Mouse (Mus musculus) CH12.LX (cell line): ENCODE data around the gene Snai1. TPM values are rescaled to one million over a fixed set of nuclear protein-coding genes. Genes with fewer than 3 reads are reported as not detected.

Experiments used
- DNase-seq: peaks from one replicate; pipeline ENCODE4 v3.0.0-alpha.2; 2013; ENCODE audit errors: extremely low read depth
- H3K27ac ChIP-seq: 2 replicates; pipeline ENCODE4 v1.5.1; 2012; ENCODE audit warnings: low read depth, mild to moderate bottlenecking, control low read depth, moderate library complexity; ENCODE audit not compliant: insufficient read depth
- H3K27me3 ChIP-seq: replicated peaks from 2 replicates; pipeline ENCODE3; 2012; ENCODE audit warnings: inconsistent platforms
- H3K36me3 ChIP-seq, 2 experiments: replicated peaks in 1 of 2; 2 replicates each; pipeline versions ENCODE3 to v1.6.1; 2012; ENCODE audit warnings: inconsistent platforms in 1 of 2, low read length in 1 of 2, mild to moderate bottlenecking in 1 of 2, mixed read lengths in 1 of 2, moderate library complexity in 1 of 2; ENCODE audit not compliant: control insufficient read depth in 1 of 2, insufficient read depth in 1 of 2
- H3K4me1 ChIP-seq, 2 experiments: 2 replicates each; pipeline ENCODE4 v1.6.1; 2012; ENCODE audit warnings: inconsistent platforms in 1 of 2, moderate library complexity in 1 of 2; ENCODE audit not compliant: insufficient read depth in 2 of 2, control insufficient read depth in 1 of 2
- H3K4me2 ChIP-seq: 2 replicates; pipeline ENCODE4 v1.6.1; 2012; ENCODE audit warnings: low read depth, mild to moderate bottlenecking, control low read depth; ENCODE audit not compliant: poor library complexity, insufficient read depth, severe bottlenecking
- H3K4me3 ChIP-seq, 3 experiments: fragments of 150-350 bp in 1 of 3; sonication (generic) in 1 of 3; replicated peaks in 1 of 3; 2 replicates each; pipeline versions ENCODE3 to v1.5.1; 2011 to 2012; ENCODE audit warnings: low read depth in 2 of 3, low read length in 2 of 3, mild to moderate bottlenecking in 2 of 3, moderate library complexity in 2 of 3, control low read depth in 1 of 3, improper control_type of control experiment in 1 of 3, inconsistent platforms in 1 of 3, mixed read lengths in 1 of 3; ENCODE audit not compliant: poor library complexity in 1 of 3
- H3K79me2 ChIP-seq: replicated peaks from 2 replicates; pipeline ENCODE4 v1.6.1; 2012; ENCODE audit warnings: mild to moderate bottlenecking, moderate library complexity; ENCODE audit not compliant: control insufficient read depth, poor library complexity, insufficient read depth, severe bottlenecking; ENCODE audit errors: extremely low read depth
- H3K9ac ChIP-seq: 2 replicates; pipeline ENCODE4 v1.6.1; 2012; ENCODE audit warnings: low read depth, mild to moderate bottlenecking, control low read depth, moderate library complexity; ENCODE audit not compliant: insufficient read depth
- H3K9me3 ChIP-seq: replicated peaks from 2 replicates; pipeline ENCODE3; 2012; ENCODE audit warnings: low read length, inconsistent platforms, mixed read lengths
- BHLHE40 ChIP-seq: IDR thresholded peaks from 2 replicates; pipeline ENCODE4 v1.6.1; 2011; ENCODE audit warnings: mild to moderate bottlenecking, low read depth, low read length, improper control_type of control experiment
- CHD1 ChIP-seq: IDR thresholded peaks from 2 replicates; pipeline ENCODE4 v1.6.1; 2012; ENCODE audit warnings: low read depth, low read length, improper control_type of control experiment, inconsistent platforms
- CHD2 ChIP-seq: IDR thresholded peaks from 2 replicates; pipeline ENCODE4 v1.6.1; 2011; ENCODE audit warnings: low read length, improper control_type of control experiment
- CTCF ChIP-seq, 2 experiments: IDR thresholded peaks in 1 of 2; conservative IDR thresholded peaks in 1 of 2; 2 replicates each; pipeline ENCODE4 v1.5.1; 2011 to 2012; ENCODE audit warnings: low read depth in 2 of 2, low read length in 2 of 2, improper control_type of control experiment in 1 of 2, inconsistent platforms in 1 of 2, mild to moderate bottlenecking in 1 of 2, moderate library complexity in 1 of 2
- ELF1 ChIP-seq: IDR thresholded peaks from 2 replicates; pipeline ENCODE4 v1.6.1; 2014; ENCODE audit warnings: low read depth, mild to moderate bottlenecking, inconsistent platforms, low read length, improper control_type of control experiment
- EP300 ChIP-seq: IDR thresholded peaks from 2 replicates; pipeline ENCODE4 v1.6.1; 2011; ENCODE audit warnings: low read length, improper control_type of control experiment
- JUN ChIP-seq: IDR thresholded peaks from 2 replicates; pipeline ENCODE4 v1.6.1; 2011; ENCODE audit warnings: low read depth, mild to moderate bottlenecking, low read length, improper control_type of control experiment, moderate library complexity; ENCODE audit not compliant: insufficient read depth
- JUND ChIP-seq: conservative IDR thresholded peaks from 2 replicates; pipeline ENCODE4 v1.6.1; 2011; ENCODE audit warnings: low read depth, low read length, improper control_type of control experiment
- KAT2A ChIP-seq: IDR thresholded peaks from 2 replicates; pipeline ENCODE4 v1.6.1; 2012; ENCODE audit warnings: low read length, improper control_type of control experiment, inconsistent platforms; ENCODE audit not compliant: insufficient replicate concordance
- MAFK ChIP-seq: IDR thresholded peaks from 2 replicates; pipeline ENCODE4 v1.6.1; 2011; ENCODE audit warnings: low read length, improper control_type of control experiment; ENCODE audit not compliant: insufficient replicate concordance
- MAX ChIP-seq: IDR thresholded peaks from 2 replicates; pipeline ENCODE4 v1.6.1; 2011; ENCODE audit warnings: low read length, improper control_type of control experiment
- MAZ ChIP-seq: IDR thresholded peaks from 2 replicates; pipeline ENCODE4 v1.6.1; 2012; ENCODE audit warnings: low read depth, mild to moderate bottlenecking, inconsistent platforms, low read length, improper control_type of control experiment, moderate library complexity
- MYC ChIP-seq: IDR thresholded peaks from 2 replicates; pipeline ENCODE4 v1.6.1; 2011; ENCODE audit warnings: low read depth, mild to moderate bottlenecking, improper control_type of control experiment, low read length
- NELFE ChIP-seq: IDR thresholded peaks from 2 replicates; pipeline ENCODE4 v1.6.1; 2011; ENCODE audit warnings: low read depth, low read length, improper control_type of control experiment
- NRF1 ChIP-seq: IDR thresholded peaks from 2 replicates; pipeline ENCODE4 v1.6.1; 2014; ENCODE audit warnings: low read depth, mild to moderate bottlenecking, inconsistent platforms, low read length, improper control_type of control experiment, moderate library complexity
- RAD21 ChIP-seq: IDR thresholded peaks from 2 replicates; pipeline ENCODE4 v1.6.1; 2011; ENCODE audit warnings: low read depth, mild to moderate bottlenecking, low read length, improper control_type of control experiment, moderate library complexity
- RCOR1 ChIP-seq: conservative IDR thresholded peaks from 2 replicates; pipeline ENCODE4 v1.6.1; 2012; ENCODE audit warnings: low read depth, mild to moderate bottlenecking, inconsistent platforms, low read length, improper control_type of control experiment
- SMC3 ChIP-seq: IDR thresholded peaks from 2 replicates; pipeline ENCODE4 v1.6.1; 2011; ENCODE audit warnings: low read depth, low read length, improper control_type of control experiment
- TCF12 ChIP-seq: IDR thresholded peaks from 2 replicates; pipeline ENCODE4 v1.6.1; 2014; ENCODE audit warnings: low read depth, mild to moderate bottlenecking, inconsistent platforms, low read length, improper control_type of control experiment
- USF1 ChIP-seq: IDR thresholded peaks from 2 replicates; pipeline ENCODE4 v1.6.1; 2014; ENCODE audit warnings: low read depth, mild to moderate bottlenecking, inconsistent platforms, low read length, improper control_type of control experiment
- USF2 ChIP-seq: conservative IDR thresholded peaks from 2 replicates; pipeline ENCODE4 v1.6.1; 2011; ENCODE audit warnings: low read depth, low read length, improper control_type of control experiment
- dilution Hi-C: fragments of 300-500 bp; cut with MboI; formaldehyde crosslinking; loops from 2 replicates; pipeline ENCODE4 v1.14.3; 2020; ENCODE audit warnings: low sequenced_read_pairs; ENCODE audit not compliant: extremely low pct_unique_long_range_greater_than_20kb, extremely low pct_ligation_motif_present
- in situ Hi-C: fragments of 300-500 bp; cut with MboI; formaldehyde crosslinking; loops from 3 replicates; pipeline ENCODE4 v1.14.3; 2019; ENCODE audit warnings: low sequenced_read_pairs, low pct_ligation_motif_present, low pct_unique_long_range_greater_than_20kb, mixed read lengths
- polyA plus RNA-seq: library from polyadenylated mRNA; unstranded; fragments of >175 nt; gene quantifications from 2 replicates; pipeline ENCODE4 v1.2.1, GENCODE M21; 2012; ENCODE audit warnings: low read depth; ENCODE audit not compliant: insufficient read length
- total RNA-seq, 2 experiments: library from RNA; depleted of rRNA; stranded (reverse); fragments of 300-350 nt in 1 of 2; fragments of >200 nt in 1 of 2; gene quantifications; 2 replicates each; pipeline ENCODE4 v1.2.3; 2012 to 2014

Gene Snai1
- total and polyA plus RNA-seq, 3 experiments, result 1.6 to 12.6 (median 3.1) TPM

DNA sequence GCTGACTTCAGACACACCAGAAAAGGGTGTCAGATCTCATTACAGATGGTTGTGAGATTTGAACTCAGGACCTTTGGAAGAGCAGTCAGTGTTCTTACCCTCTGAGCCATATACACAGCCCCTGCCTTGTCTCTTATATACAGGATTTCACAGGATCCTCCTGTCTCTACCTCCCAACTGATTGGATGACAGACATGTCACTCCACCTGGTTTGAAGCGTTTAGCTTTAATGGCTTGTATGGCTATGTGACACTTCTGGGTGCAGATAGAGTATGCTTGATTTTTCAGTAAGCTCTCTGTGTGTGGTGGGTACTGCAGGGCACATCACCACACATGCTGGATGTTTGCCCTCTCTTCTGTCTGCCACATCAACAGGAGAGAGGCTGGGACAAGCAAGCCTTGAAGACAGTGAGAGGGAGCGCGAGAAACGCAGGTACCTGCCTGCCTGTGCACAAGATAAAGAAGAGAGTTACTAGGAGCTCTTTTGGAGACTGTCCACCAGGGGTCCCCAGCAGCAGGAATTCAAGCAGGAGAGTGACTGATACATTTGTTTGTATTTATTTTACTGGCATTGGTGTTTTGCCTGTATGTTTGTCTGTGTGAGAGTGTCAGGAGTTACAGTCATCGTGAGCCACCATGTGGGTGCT lies 18.3 kb upstream of the Snai1 start:
- Histone ChIP-seq H3K4me3 (no peak overlapping the region), H3K27me3 (no peaks in the 10 kb centered on the region), H3K27ac (no peak overlapping the region), H3K36me3 (peaks cover 35 to 49% of the 10 kb centered on the region in 2 experiments), H3K9ac (no peak overlapping the region), H3K4me2 (no peak overlapping the region), H3K9me3 (no peaks in the 10 kb centered on the region), H3K79me2 (no peaks in the 10 kb centered on the region), H3K4me1 (peaks cover 0 to 26% of the 10 kb centered on the region in 2 experiments; a peak in 2 of 4 replicates)
- in situ Hi-C loops, result no loop called here
- dilution Hi-C loops, result no loop called here
- TF ChIP-seq MAFK (no peak), CHD2 (no peak), KAT2A (no peak), EP300 (no peak), TCF12 (no peak), CTCF (conservative IDR thresholded peaks at IDR 0.05 in 1 of 2, IDR thresholded peaks at IDR 0.05 in 1 of 2; ENCODE audit: low read depth in 2 of 2, low read length in 2 of 2) (peak; percentile 25 to 63; a peak in 2 of 4 replicates), RAD21 (peak; percentile 20), SMC3 (peak; percentile 50), JUN (no peak), NRF1 (no peak), MAX (no peak), BHLHE40 (no peak), ELF1 (no peak), JUND (no peak), RCOR1 (no peak), NELFE (no peak), MAZ (no peak), MYC (no peak), USF1 (no peak)
- DNase-seq, result no peak

GRCm38 (mm10) chr2:167528278-167528677 lies 9.7 kb upstream of the Snai1 start:
- H3K9me3 ChIP-seq, result no peaks in the 10 kb centered on the region
- dilution Hi-C loops, result no loop called here

More at GRCm38 (mm10) chr2:167528278-167528677, 9.7 kb upstream of the Snai1 start:
- TF ChIP-seq USF2, result no peak
- TF ChIP-seq JUN, result no peak
- TF ChIP-seq CTCF (conservative IDR thresholded peaks at IDR 0.05 in 1 of 2, IDR thresholded peaks at IDR 0.05 in 1 of 2; ENCODE audit: low read depth in 2 of 2, low read length in 2 of 2), result peak; percentile 34 to 80; a peak in 3 of 4 replicates
- TF ChIP-seq CHD1, result no peak
- TF ChIP-seq RAD21, result peak; percentile 73
- TF ChIP-seq SMC3, result peak; percentile 74
- no peak for TF ChIP-seq TCF12
- H3K27me3 ChIP-seq, result no peaks in the 10 kb centered on the region
- no peaks in the 10 kb centered on the region for H3K36me3 ChIP-seq
- DNase-seq, result no peak
- H3K27ac ChIP-seq, result no peak overlapping the region
- H3K4me2 ChIP-seq, result no peak overlapping the region
- no peak overlapping the region for H3K9ac ChIP-seq
- no peak overlapping the region for H3K4me3 ChIP-seq
- no peaks in the 10 kb centered on the region for H3K79me2 ChIP-seq
- in situ Hi-C loops, result no loop called here
- H3K4me1 ChIP-seq, result no peaks in the 10 kb centered on the region
